Mouse (Mus musculus): ENCODE measurements around the gene Pramel5. TPM values are rescaled to one million over a fixed set of nuclear protein-coding genes. Genes with fewer than 3 reads are reported as not detected.
"Not testable (repeated sequence)": the region's sequence is repeated elsewhere in the genome, so short reads cannot be mapped to it uniquely, and the experiment has no call there.

Pramel5 gene
- polyA plus RNA-seq (2014; fragmentation: Nextera tagmentation; extraction: Ambion mirVana), result not detected in 2 replicates

DNA sequence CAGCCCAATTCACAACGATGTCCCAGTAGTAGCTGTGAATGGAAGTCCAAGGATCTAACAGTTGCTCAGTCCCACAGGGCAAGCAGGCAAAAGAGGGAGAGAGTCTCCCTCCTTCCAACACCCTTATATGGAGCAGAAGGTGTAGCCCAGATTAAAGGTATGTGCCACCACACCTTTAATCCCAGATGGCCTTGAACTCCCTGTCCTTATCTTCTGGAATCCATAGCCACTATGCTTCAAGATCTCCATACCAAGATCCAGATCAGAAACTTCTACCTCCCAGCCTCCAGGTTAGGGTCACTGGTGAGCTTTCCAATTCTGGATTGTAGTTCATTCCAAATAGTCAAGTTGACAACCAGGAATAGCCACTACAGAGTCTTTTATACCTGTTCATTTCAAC lies at the start of gene Pramel5:
Gene Pramel5, minus strand, starts transcription at position 101 of the 400 bp plus-strand sequence.
- not testable (repeated sequence) for H3K4me2 ChIP-seq (ENCODE audit: low read depth, low read length, severe bottlenecking); H3K36me3 ChIP-seq (ENCODE audit: control insufficient read depth, insufficient read depth, low read length); H3K9me3 ChIP-seq (ENCODE audit: control insufficient read depth, low read length); H3K4me3 ChIP-seq (ENCODE audit: low read depth, low read length); H3K27me3 ChIP-seq (ENCODE audit: control insufficient read depth, insufficient read depth, low read length); DNase-seq (ENCODE audit: low spot score); H3K27ac ChIP-seq (ENCODE audit: low read depth, low read length); H3K9ac ChIP-seq (ENCODE audit: low read length); ATAC-seq (replicated peaks; ENCODE audit: low FRiP score); H3K4me1 ChIP-seq (replicated peaks; ENCODE audit: control insufficient read depth, insufficient read depth, low read length)
- 92% methylated on average over 1 of the region's 1 CpGs for WGBS

DNA sequence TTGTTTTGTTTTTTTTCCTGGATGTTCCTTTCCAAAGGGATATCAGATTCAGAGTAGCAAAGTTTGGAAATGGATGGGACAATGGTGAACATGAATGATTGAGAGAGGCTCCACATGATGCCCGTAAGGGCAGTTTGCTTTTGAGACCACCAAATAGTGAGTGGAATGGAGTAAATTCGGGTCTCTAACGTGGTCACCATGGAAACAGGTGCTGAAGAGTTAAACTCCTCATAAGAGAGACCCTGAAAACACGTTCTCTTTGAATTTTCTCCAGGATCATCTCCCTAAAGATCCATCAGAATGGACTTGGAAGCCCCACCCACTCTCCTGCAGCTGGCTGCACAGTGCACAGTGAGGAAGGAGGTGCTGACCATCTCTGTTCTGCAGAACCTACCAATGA lies 49.7 kb upstream of the Pramel5 start, which contains the start of gene Gm13128:
Gene Gm13128, plus strand, starts transcription at position 301 of the 400 bp plus-strand sequence.
- not testable (repeated sequence) for H3K4me2 ChIP-seq (ENCODE audit: low read depth, low read length, severe bottlenecking); DNase-seq (ENCODE audit: low spot score); H3K4me1 ChIP-seq (replicated peaks; ENCODE audit: control insufficient read depth, insufficient read depth, low read length); H3K9me3 ChIP-seq (ENCODE audit: control insufficient read depth, low read length); H3K27ac ChIP-seq (ENCODE audit: low read depth, low read length); H3K27me3 ChIP-seq (ENCODE audit: control insufficient read depth, insufficient read depth, low read length); H3K9ac ChIP-seq (ENCODE audit: low read length); ATAC-seq (replicated peaks; ENCODE audit: low FRiP score); H3K4me3 ChIP-seq (ENCODE audit: low read depth, low read length); H3K36me3 ChIP-seq (ENCODE audit: control insufficient read depth, insufficient read depth, low read length)
- 83% methylated on average over 4 of the region's 4 CpGs for WGBS

DNA sequence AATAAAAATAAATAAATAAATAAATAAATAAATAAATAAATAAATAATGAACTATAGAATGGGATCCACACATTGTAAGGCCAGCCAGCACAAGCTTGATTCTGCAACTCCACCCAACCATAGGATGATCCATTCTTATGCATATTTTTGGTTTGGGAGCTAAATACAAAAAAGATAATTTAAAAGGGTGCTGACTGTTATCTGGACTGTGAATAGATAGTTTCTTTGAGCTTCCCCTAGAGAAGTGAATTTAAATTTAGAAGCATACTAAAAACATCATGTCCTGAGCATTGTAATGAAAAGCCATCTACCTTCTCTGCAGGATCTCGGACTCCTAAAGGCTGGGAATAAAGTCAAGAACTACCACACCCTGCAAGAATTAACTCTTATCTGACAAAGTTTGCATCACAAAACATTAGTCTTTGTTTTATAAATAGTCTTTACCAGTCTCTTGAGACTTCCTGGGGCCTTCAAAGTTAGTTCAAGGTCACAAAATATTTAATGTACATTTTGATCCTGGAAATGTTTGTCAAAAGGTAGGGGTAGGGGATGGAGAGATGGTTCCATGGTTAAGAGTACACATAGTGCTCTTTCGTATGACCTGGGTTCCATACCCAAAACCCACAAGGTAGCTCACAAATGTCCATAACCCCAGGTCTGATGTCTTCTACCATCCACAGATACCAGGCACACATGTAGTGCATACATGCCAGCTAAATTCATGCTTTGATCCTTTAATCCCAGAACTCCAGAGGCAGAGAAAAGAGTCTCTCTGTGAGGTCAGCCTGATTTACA lies 32.6 kb upstream of the Pramel5 start:
- DNase-seq (ENCODE audit: low spot score); H3K27ac ChIP-seq (ENCODE audit: low read depth, low read length); H3K36me3 ChIP-seq (ENCODE audit: control insufficient read depth, insufficient read depth, low read length); H3K27me3 ChIP-seq (ENCODE audit: control insufficient read depth, insufficient read depth, low read length); H3K9ac ChIP-seq (ENCODE audit: low read length); H3K4me1 ChIP-seq (replicated peaks; ENCODE audit: control insufficient read depth, insufficient read depth, low read length); H3K4me3 ChIP-seq (ENCODE audit: low read depth, low read length); H3K9me3 ChIP-seq (ENCODE audit: control insufficient read depth, low read length); H3K4me2 ChIP-seq (ENCODE audit: low read depth, low read length, severe bottlenecking); ATAC-seq (replicated peaks; ENCODE audit: low FRiP score): not testable (repeated sequence)
- WGBS, result 79% methylated on average over 2 of the region's 2 CpGs

DNA sequence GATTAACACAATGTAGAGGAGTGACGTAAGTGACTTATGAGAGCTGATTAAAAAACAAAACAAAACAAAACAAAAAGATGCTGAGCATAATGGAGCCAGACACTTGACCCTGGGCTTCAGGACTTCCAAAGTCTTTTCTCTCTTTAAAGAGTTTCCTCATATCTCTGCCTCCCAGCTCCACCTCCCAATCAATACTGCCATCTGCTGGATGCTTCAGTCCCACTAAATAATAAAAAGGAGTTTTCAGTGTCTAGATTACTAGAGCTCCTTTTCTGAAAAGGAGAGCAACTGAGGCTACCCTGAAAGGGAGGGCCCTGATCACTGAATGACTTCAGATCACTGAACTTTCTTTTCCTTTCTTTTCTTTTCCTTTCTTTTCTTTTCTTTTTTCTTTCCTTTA lies 19.1 kb upstream of the Pramel5 start:
- not testable (repeated sequence) for H3K9me3 ChIP-seq (ENCODE audit: control insufficient read depth, low read length); H3K36me3 ChIP-seq (ENCODE audit: control insufficient read depth, insufficient read depth, low read length); H3K27ac ChIP-seq (ENCODE audit: low read depth, low read length); H3K9ac ChIP-seq (ENCODE audit: low read length); DNase-seq (ENCODE audit: low spot score); H3K27me3 ChIP-seq (ENCODE audit: control insufficient read depth, insufficient read depth, low read length); H3K4me3 ChIP-seq (ENCODE audit: low read depth, low read length); H3K4me2 ChIP-seq (ENCODE audit: low read depth, low read length, severe bottlenecking); ATAC-seq (replicated peaks; ENCODE audit: low FRiP score); H3K4me1 ChIP-seq (replicated peaks; ENCODE audit: control insufficient read depth, insufficient read depth, low read length)
- 55% methylated on average over 1 of the region's 1 CpGs for WGBS

DNA sequence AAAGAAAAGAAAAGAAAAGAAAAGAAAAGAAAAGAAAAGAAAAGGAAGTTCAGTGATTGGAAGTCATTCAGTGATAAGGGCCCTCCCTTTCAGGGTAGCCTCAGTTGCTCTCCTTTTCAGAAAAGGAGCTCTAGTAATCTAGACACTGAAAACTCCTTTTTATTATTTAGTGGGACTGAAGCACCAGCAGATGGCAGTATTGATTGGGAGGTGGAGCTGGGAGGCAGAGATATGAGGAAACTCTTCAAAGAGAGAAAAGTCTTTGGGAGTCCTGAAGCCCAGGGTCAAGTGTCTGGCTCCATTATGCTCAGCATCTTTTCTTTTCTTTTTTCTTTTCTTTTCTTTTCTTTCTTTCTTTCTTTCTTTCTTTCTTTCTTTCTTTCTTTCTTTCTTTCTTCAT lies 25.5 kb downstream of the Pramel5 start:
- H3K36me3 ChIP-seq (ENCODE audit: control insufficient read depth, insufficient read depth, low read length); H3K9ac ChIP-seq (ENCODE audit: low read length); H3K4me2 ChIP-seq (ENCODE audit: low read depth, low read length, severe bottlenecking); DNase-seq (ENCODE audit: low spot score); H3K4me3 ChIP-seq (ENCODE audit: low read depth, low read length); H3K4me1 ChIP-seq (replicated peaks; ENCODE audit: control insufficient read depth, insufficient read depth, low read length); ATAC-seq (replicated peaks; ENCODE audit: low FRiP score); H3K9me3 ChIP-seq (ENCODE audit: control insufficient read depth, low read length); H3K27me3 ChIP-seq (ENCODE audit: control insufficient read depth, insufficient read depth, low read length); H3K27ac ChIP-seq (ENCODE audit: low read depth, low read length): not testable (repeated sequence)

Other genes starting within 250 kb of the Pramel5 start
- gene Pramel4, start 221.4 kb downstream of the Pramel5 start, polyA plus RNA-seq (2014; fragmentation: Nextera tagmentation; extraction: Ambion mirVana), result not detected in 2 replicates
- gene Gm13102, start 174.0 kb downstream of the Pramel5 start, polyA plus RNA-seq (2014; fragmentation: Nextera tagmentation; extraction: Ambion mirVana), result not detected in 2 replicates
- not detected in 2 replicates for gene Oog3, start 117.8 kb downstream of the Pramel5 start, polyA plus RNA-seq (2014; fragmentation: Nextera tagmentation; extraction: Ambion mirVana)
- not detected in 2 replicates for gene Oog2, start 89.8 kb downstream of the Pramel5 start, polyA plus RNA-seq (2014; fragmentation: Nextera tagmentation; extraction: Ambion mirVana)
- gene C87977, start 67.2 kb downstream of the Pramel5 start, polyA plus RNA-seq (2014; fragmentation: Nextera tagmentation; extraction: Ambion mirVana), result not detected in 2 replicates
- not detected in 2 replicates for gene Gm13128, start 49.8 kb upstream of the Pramel5 start, polyA plus RNA-seq (2014; fragmentation: Nextera tagmentation; extraction: Ambion mirVana)
- gene Gm13119, start 77.5 kb upstream of the Pramel5 start, polyA plus RNA-seq (2014; fragmentation: Nextera tagmentation; extraction: Ambion mirVana), result not detected in 2 replicates
- not detected in 2 replicates for gene Pramef20, start 97.4 kb upstream of the Pramel5 start, polyA plus RNA-seq (2014; fragmentation: Nextera tagmentation; extraction: Ambion mirVana)
- gene Pramef12, start 128.0 kb upstream of the Pramel5 start, polyA plus RNA-seq (2014; fragmentation: Nextera tagmentation; extraction: Ambion mirVana), result not detected in 2 replicates
- not detected in 2 replicates for gene 1700012P22Rik, start 158.3 kb upstream of the Pramel5 start, polyA plus RNA-seq (2014; fragmentation: Nextera tagmentation; extraction: Ambion mirVana)
- not detected in 2 replicates for gene Gm9944, start 172.8 kb upstream of the Pramel5 start, polyA plus RNA-seq (2014; fragmentation: Nextera tagmentation; extraction: Ambion mirVana)
- gene Aadacl3, start 183.3 kb upstream of the Pramel5 start, polyA plus RNA-seq (2014; fragmentation: Nextera tagmentation; extraction: Ambion mirVana), result not detected in 2 replicates
- gene 9430007A20Rik, start 239.3 kb upstream of the Pramel5 start, polyA plus RNA-seq (2014; fragmentation: Nextera tagmentation; extraction: Ambion mirVana), result not detected in 2 replicates